Mouse (Mus musculus) embryonic facial prominence, embryonic 11.5 days (tissue): ENCODE results near the gene 2700049A03Rik. TPM values are rescaled to one million over a fixed set of nuclear protein-coding genes. Genes with fewer than 3 reads are reported as not detected.

Experiments
- ATAC-seq: fragments of 200-750 bp; cut with Nextera tagmentation; replicated peaks from 2 replicates; pipeline ENCODE4 v1.8.0; 2017; ENCODE audit warnings: low read depth; ENCODE audit not compliant: insufficient number of reproducible peaks, low FRiP score, low TSS enrichment
- DNase-seq: peaks from one replicate; pipeline ENCODE4 v3.0.0-alpha.2; 2015; ENCODE audit warnings: low spot score
- H3K27ac ChIP-seq: fragments of 300-500 bp; sonication (generic); replicated peaks from 2 replicates; pipeline ENCODE4 v1.5.1; 2014; ENCODE audit warnings: mild to moderate bottlenecking, low read depth, low read length, control low read depth
- H3K27me3 ChIP-seq: fragments of 300-500 bp; sonication (generic); 2 replicates; pipeline ENCODE4 v1.6.1; 2014; ENCODE audit warnings: mild to moderate bottlenecking, low read length, moderate library complexity, mixed read lengths; ENCODE audit not compliant: control insufficient read depth, insufficient read depth
- H3K36me3 ChIP-seq: fragments of 300-500 bp; sonication (generic); replicated peaks from 2 replicates; pipeline ENCODE4 v1.6.1; 2014; ENCODE audit warnings: low read depth, mild to moderate bottlenecking, low read length, moderate library complexity, mixed read lengths; ENCODE audit not compliant: control insufficient read depth, insufficient read depth
- H3K4me1 ChIP-seq: fragments of 300-500 bp; sonication (generic); 2 replicates; pipeline ENCODE4 v1.6.1; 2014; ENCODE audit warnings: low read length, mixed read lengths; ENCODE audit not compliant: control insufficient read depth, insufficient read depth
- H3K4me2 ChIP-seq: fragments of 300-500 bp; sonication (generic); 2 replicates; pipeline ENCODE4 v1.6.1; 2014; ENCODE audit warnings: low read depth, mild to moderate bottlenecking, control low read depth, low read length, moderate library complexity
- H3K4me3 ChIP-seq: fragments of 300-500 bp; sonication (generic); 2 replicates; pipeline ENCODE4 v1.5.1; 2014; ENCODE audit warnings: low read depth, low read length, control low read depth
- H3K9ac ChIP-seq: fragments of 300-500 bp; sonication (generic); replicated peaks from 2 replicates; pipeline ENCODE4 v1.6.1; 2014; ENCODE audit warnings: mild to moderate bottlenecking, control low read depth, low read length
- H3K9me3 ChIP-seq: fragments of 300-500 bp; sonication (generic); replicated peaks from 2 replicates; pipeline ENCODE4 v1.6.1; 2016; ENCODE audit warnings: mild to moderate bottlenecking, low read length, inconsistent platforms, mixed read lengths; ENCODE audit not compliant: control insufficient read depth
- WGBS: fragments of 180-500 bp; shearing (Covaris S2); extraction: QIAGEN DNeasy Blood & Tissue Kit; methylation state at CpG from one replicate; pipeline ENCODE4 v1.1.7; 2014; 5-methylcytosine and 5-hydroxymethylcytosine counted together
- polyA plus RNA-seq: library from polyadenylated mRNA; unstranded; fragments of >200 nt; fragmentation: Nextera tagmentation; extraction: Ambion mirVana; gene quantifications from 2 replicates; pipeline ENCODE4 v1.2.1, GENCODE M21; 2014

The 2700049A03Rik gene
- polyA plus RNA-seq, 1 experiment from 2014 or later, result 19.0 TPM

- Histone ChIP-seq H3K9me3 (no peaks in the 10 kb centered on the region), H3K4me1 (no peaks in the 10 kb centered on the region), H3K36me3 (no peaks in the 10 kb centered on the region; the same call in 1 of the 2 replicates), H3K27ac (no peak overlapping the region), H3K9ac (no peak overlapping the region), H3K27me3 (no peaks in the 10 kb centered on the region), H3K4me2 (no peak overlapping the region), H3K4me3 (no peak overlapping the region)
- WGBS, result 88% methylated on average over 10 of the region's 10 CpGs
- ATAC-seq (no peak), DNase-seq (no peak)
These were observed 13.9 kb upstream of the 2700049A03Rik start for GRCm38 (mm10) chr12:71122731-71123130.

GRCm38 (mm10) chr12:71123286-71123685 is 13.4 kb upstream of the 2700049A03Rik start:
- Histone ChIP-seq H3K4me3 (no peak overlapping the region), H3K27me3 (no peaks in the 10 kb centered on the region), H3K27ac (no peak overlapping the region), H3K36me3 (no peaks in the 10 kb centered on the region; the same call in 1 of the 2 replicates), H3K4me2 (no peak overlapping the region), H3K4me1 (no peaks in the 10 kb centered on the region), H3K9me3 (no peaks in the 10 kb centered on the region), H3K9ac (no peak overlapping the region)
- 92% methylated on average over 9 of the region's 9 CpGs for WGBS
- no peak for ATAC-seq
- DNase-seq, result no peak

- H3K4me3 ChIP-seq, result peak overlapping the region; percentile 96
- no peaks in the 10 kb centered on the region for H3K9me3 ChIP-seq
- WGBS, result 29% methylated on average over 5 of the region's 5 CpGs
- ATAC-seq (no peak), DNase-seq (no peak)
- no peaks in the 10 kb centered on the region for H3K36me3 ChIP-seq
- H3K4me2 ChIP-seq, result peak overlapping the region; percentile 75; the same call in 1 of the 2 replicates
- no peak overlapping the region for H3K27ac ChIP-seq
- no peak overlapping the region for H3K9ac ChIP-seq
- no peaks in the 10 kb centered on the region for H3K27me3 ChIP-seq
- H3K4me1 ChIP-seq, result no peaks in the 10 kb centered on the region
These were observed 1.1 kb upstream of the 2700049A03Rik start for GRCm38 (mm10) chr12:71135581-71135980.

GRCm38 (mm10) chr12:71136974-71137491 is 385 bp downstream of the 2700049A03Rik start:
- Histone ChIP-seq H3K4me1 (no peaks in the 10 kb centered on the region), H3K4me2 (peak overlapping the region; percentile 75), H3K27me3 (no peaks in the 10 kb centered on the region), H3K9ac (peak overlapping the region; percentile 86), H3K9me3 (no peaks in the 10 kb centered on the region), H3K27ac (0 out of 2 replicates have a peak overlapping the region, but pooled peaks have one; percentile 9), H3K36me3 (no peaks in the 10 kb centered on the region), H3K4me3 (peak overlapping the region; percentile 96)
- under 1% methylated on average over 30 of the region's 30 CpGs for WGBS
- peak; percentile 57 for ATAC-seq
- peak; percentile 94 for DNase-seq

- Histone ChIP-seq H3K9ac (peak overlapping the region; percentile 33; the same call in 1 of the 2 replicates), H3K4me2 (peak overlapping the region; percentile 69), H3K9me3 (no peaks in the 10 kb centered on the region), H3K27me3 (no peaks in the 10 kb centered on the region), H3K4me3 (peak overlapping the region; percentile 96), H3K36me3 (no peaks in the 10 kb centered on the region), H3K4me1 (no peaks in the 10 kb centered on the region), H3K27ac (no peak overlapping the region)
- DNase-seq (no peak), ATAC-seq (no peak)
- 9% methylated on average over 11 of the region's 11 CpGs for WGBS
These were observed 1.0 kb downstream of the 2700049A03Rik start for GRCm38 (mm10) chr12:71137686-71138085.

- no peaks in the 10 kb centered on the region for H3K4me1 ChIP-seq
- H3K4me2 ChIP-seq, result no peak overlapping the region
- no peaks in the 10 kb centered on the region for H3K9me3 ChIP-seq
- no peak for DNase-seq
- H3K9ac ChIP-seq, result no peak overlapping the region
- no peaks in the 10 kb centered on the region for H3K27me3 ChIP-seq
- no peaks in the 10 kb centered on the region for H3K36me3 ChIP-seq
- ATAC-seq, result no peak
- WGBS, result 78% methylated on average over 5 of the region's 5 CpGs
- H3K27ac ChIP-seq, result no peak overlapping the region
- no peak overlapping the region for H3K4me3 ChIP-seq
These were observed 2.7 kb downstream of the 2700049A03Rik start for GRCm38 (mm10) chr12:71139258-71139828.

GRCm38 (mm10) chr12:71141189-71141588 is 4.5 kb downstream of the 2700049A03Rik start:
- Histone ChIP-seq H3K9me3 (no peaks in the 10 kb centered on the region), H3K4me2 (no peak overlapping the region), H3K27me3 (no peaks in the 10 kb centered on the region), H3K36me3 (no peaks in the 10 kb centered on the region; the same call in 1 of the 2 replicates), H3K27ac (no peak overlapping the region), H3K9ac (no peak overlapping the region), H3K4me1 (no peaks in the 10 kb centered on the region), H3K4me3 (no peak overlapping the region)
- ATAC-seq (no peak), DNase-seq (no peak)

- Histone ChIP-seq H3K4me1 (no peaks in the 10 kb centered on the region), H3K4me3 (no peak overlapping the region), H3K27me3 (no peaks in the 10 kb centered on the region), H3K9me3 (no peaks in the 10 kb centered on the region), H3K4me2 (no peak overlapping the region), H3K9ac (no peak overlapping the region), H3K36me3 (peaks cover 3% of the 10 kb centered on the region), H3K27ac (no peak overlapping the region)
- WGBS, result 83% methylated on average over 3 of the region's 3 CpGs
- DNase-seq (peak; percentile 65), ATAC-seq (no peak)
These were observed 11.0 kb downstream of the 2700049A03Rik start for GRCm38 (mm10) chr12:71147641-71148040.
